ENCODE assay signal across 12 mouse cellular contexts in genomic region chr11:110997211-110997610, GRCm38 (mm10). TPM values are rescaled to one million over a fixed set of nuclear protein-coding genes. Genes with fewer than 3 reads are reported as not detected.
A peak's percentile ranks its signal among the peaks of the same experiment; 100 is the strongest.
DNase-seq lines count a peak whose midpoint lies in the region; TF ChIP-seq lines count a peak whose summit lies in the region.
"Had no signal": no experiment of that assay in that cellular context is flagged by ENCODE, and none has a peak within 500 bp of the region (broad histone marks: within the 10 kb centered on the region; RNA-seq: fewer than 3 reads in every experiment).

No protein-coding gene starts in this region.

- peak; percentile 21 for DNase-seq in layer of hippocampus, adult 11-12 months (ENCODE audit: low spot score)
- DNase-seq in layer of hippocampus, adult 9-10 months (ENCODE audit: low spot score), result no peak
- peak; percentile 27 to 46 for DNase-seq in left cerebral cortex, postnatal 10 days (ENCODE audit: extremely low spot score in 1 of 2, low spot score in 2 of 2)
- DNase-seq in thymus, postnatal 0 days (ENCODE audit: low spot score), result peak; percentile 27
- DNase-seq in testis, postnatal 14 days (ENCODE audit: low spot score), result no peak
- no peak for DNase-seq in urinary bladder, adult 2 months (ENCODE audit: low spot score)
- no peak for DNase-seq in adipocyte (ENCODE audit: low spot score)
- DNase-seq: heart, postnatal 4 days had no signal

- intact Hi-C loops in left cerebral cortex, postnatal 10 days (cut with DNase I), result no loop called here

- TF ChIP-seq POLR2A in cortical plate, adult 2 months (IDR thresholded peaks at IDR 0.05; ENCODE audit: extremely low read depth, insufficient read depth, low read length), result no peak

- peak overlapping the region; percentile 38 for H3K4me3 ChIP-seq in cortical plate, adult 2 months (ENCODE audit: insufficient read depth, low read length)
- H3K4me3 ChIP-seq: limb, embryonic 13.5 days had no signal

- H3K4me1 ChIP-seq in cortical plate, adult 2 months (ENCODE audit: control insufficient read depth, insufficient read depth, low read length), result no peaks in the 10 kb centered on the region
- H3K4me1 ChIP-seq: limb, embryonic 13.5 days had no signal

- H3K27ac ChIP-seq in cortical plate, adult 2 months (ENCODE audit: insufficient read depth, low read length), result peak overlapping the region; percentile 70; the same call in 1 of the 2 replicates
- H3K27ac ChIP-seq: limb, embryonic 13.5 days had no signal

- no peak for TF ChIP-seq CTCF in cortical plate, adult 2 months (IDR thresholded peaks at IDR 0.05; ENCODE audit: extremely low read depth, insufficient read depth, low read length)

RNA-seq across cellular contexts. Expression of gene Kcnj16, which starts 29.4 kb away (rescaled TPM):
- 16.8 and 17.0 TPM in 2 replicates for polyA plus RNA-seq in cortical plate, adult 2 months (2012; rRNA removed)
- total RNA-seq in left cerebral cortex, postnatal 10 days (2021), result 10 to 100 TPM; 16.8 to 16.9 TPM
- 0.25 and 0.26 TPM in 2 replicates for polyA plus RNA-seq in thymus, postnatal 0 days (2015; fragmentation: Nextera tagmentation; extraction: Ambion mirVana)
- 0.06 TPM in 1 of 2 replicates, not detected in the other for polyA plus RNA-seq in urinary bladder, adult 2 months (2012; rRNA removed)
- total RNA-seq: heart, postnatal 4 days; megakaryocyte, adult 5-6 weeks; MEL had no signal
- polyA plus RNA-seq: limb, embryonic 13.5 days had no signal

Comparison
In these comparisons a context has a peak if more than half of its experiments do, and no peak if none do; other contexts are left out.
1. DNase-seq: peak in layer of hippocampus, adult 11-12 months (single experiment), left cerebral cortex, postnatal 10 days (2 of 2) and thymus, postnatal 0 days (single experiment); none in layer of hippocampus, adult 9-10 months (single experiment), testis, postnatal 14 days (single experiment), urinary bladder, adult 2 months (single experiment) and adipocyte (single experiment).
2. RNA of gene Kcnj16, which starts 29.4 kb away (polyA plus RNA-seq): 16.8 to 17.0 TPM in cortical plate, adult 2 months; 0.25 to 0.26 TPM in thymus, postnatal 0 days and 0.06 TPM in urinary bladder, adult 2 months; every median in the first group is over 10 times any median in the second.